Mouse (Mus musculus): Measurements from ENCODE around the gene Rgs4.

- TF ChIP-seq POLR2A (IDR thresholded peaks at IDR 0.05; ENCODE audit: insufficient read depth, low read depth, low read length) (no peak), CTCF (IDR thresholded peaks at IDR 0.05; ENCODE audit: insufficient read depth, low read depth, low read length) (no peak)
Observed at GRCm38 (mm10) chr1:169785981-169786380, 38.5 kb upstream of the Rgs4 start.

All from olfactory bulb, adult 2 months (tissue).